Mouse (Mus musculus) neural tube, embryonic 13.5 days (tissue): ENCODE measurements around the gene Sesn1. TPM values are rescaled to one million over a fixed set of nuclear protein-coding genes. Genes with fewer than 3 reads are reported as not detected.

Source experiments
- ATAC-seq: fragments of 200-750 bp; cut with Nextera tagmentation; 2 replicates; pipeline ENCODE4 v1.8.0; 2017; ENCODE audit warnings: low read depth, mild to moderate bottlenecking, moderate TSS enrichment, moderate library complexity
- H3K27ac ChIP-seq: fragments of 300-500 bp; sonication (generic); replicated peaks from 2 replicates; pipeline ENCODE4 v1.5.1; 2015; ENCODE audit warnings: moderate library complexity, mild to moderate bottlenecking, inconsistent platforms
- H3K27me3 ChIP-seq: fragments of 300-500 bp; sonication (generic); 2 replicates; pipeline ENCODE4 v1.6.1; 2015; ENCODE audit warnings: mild to moderate bottlenecking, inconsistent platforms
- H3K36me3 ChIP-seq: fragments of 300-500 bp; sonication (generic); 2 replicates; pipeline ENCODE4 v1.6.1; 2015; ENCODE audit warnings: mild to moderate bottlenecking, inconsistent platforms
- H3K4me1 ChIP-seq: fragments of 300-500 bp; sonication (generic); replicated peaks from 2 replicates; pipeline ENCODE4 v1.6.1; 2015; ENCODE audit warnings: inconsistent platforms
- H3K4me2 ChIP-seq: fragments of 300-500 bp; sonication (generic); 2 replicates; pipeline ENCODE4 v1.6.1; 2015; ENCODE audit warnings: inconsistent platforms, mild to moderate bottlenecking, moderate library complexity
- H3K4me3 ChIP-seq: fragments of 300-500 bp; sonication (generic); 2 replicates; pipeline ENCODE4 v1.5.1; 2015; ENCODE audit warnings: mild to moderate bottlenecking, inconsistent platforms
- H3K9ac ChIP-seq: fragments of 300-500 bp; sonication (generic); 2 replicates; pipeline ENCODE4 v1.6.1; 2015; ENCODE audit warnings: moderate library complexity, mild to moderate bottlenecking, inconsistent platforms
- H3K9me3 ChIP-seq: fragments of 300-500 bp; sonication (generic); 2 replicates; pipeline ENCODE4 v1.6.1; 2016; ENCODE audit warnings: inconsistent platforms
- WGBS: fragments of 180-500 bp; shearing (Covaris S2); methylation state at CpG from one replicate; pipeline ENCODE4 v1.1.7; 2015; 5-methylcytosine and 5-hydroxymethylcytosine counted together
- polyA plus RNA-seq: library from polyadenylated mRNA; unstranded; fragments of >200 nt; fragmentation: Nextera tagmentation; extraction: Ambion mirVana; gene quantifications from 2 replicates; pipeline ENCODE4 v1.2.1, GENCODE M21; 2015

Sesn1 gene
- polyA plus RNA-seq, 1 experiment from 2014 or later = 41.2 TPM

DNA sequence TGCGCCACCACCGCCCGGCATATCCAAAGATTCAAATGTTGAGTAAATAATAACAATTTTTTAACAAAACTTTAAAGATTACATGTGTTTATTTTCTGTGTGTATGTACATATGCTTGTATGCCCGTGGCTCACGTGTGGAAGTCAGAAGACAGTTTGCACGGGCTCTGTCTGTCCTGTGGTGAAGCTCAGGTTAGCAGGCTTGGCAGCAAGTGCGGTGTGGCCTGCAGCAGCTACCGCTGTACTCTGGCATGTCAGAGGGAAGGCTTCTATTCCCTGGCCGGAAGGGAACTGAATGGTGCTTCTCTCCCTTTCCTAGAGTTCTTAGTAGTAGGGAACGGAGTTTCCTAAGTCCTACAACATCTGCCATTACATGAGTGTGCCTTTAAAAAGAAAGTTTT is 15.3 kb downstream of the Sesn1 start:
- H3K27ac ChIP-seq = no peak overlapping the region
- no peaks in the 10 kb centered on the region for H3K27me3 ChIP-seq
- WGBS = 90% methylated on average over 10 of the region's 10 CpGs
- H3K9me3 ChIP-seq = no peaks in the 10 kb centered on the region
- H3K4me3 ChIP-seq = no peak overlapping the region
- H3K36me3 ChIP-seq = no peaks in the 10 kb centered on the region
- H3K9ac ChIP-seq = no peak overlapping the region
- H3K4me2 ChIP-seq = no peak overlapping the region
- no peak for ATAC-seq
- H3K4me1 ChIP-seq = no peaks in the 10 kb centered on the region

DNA sequence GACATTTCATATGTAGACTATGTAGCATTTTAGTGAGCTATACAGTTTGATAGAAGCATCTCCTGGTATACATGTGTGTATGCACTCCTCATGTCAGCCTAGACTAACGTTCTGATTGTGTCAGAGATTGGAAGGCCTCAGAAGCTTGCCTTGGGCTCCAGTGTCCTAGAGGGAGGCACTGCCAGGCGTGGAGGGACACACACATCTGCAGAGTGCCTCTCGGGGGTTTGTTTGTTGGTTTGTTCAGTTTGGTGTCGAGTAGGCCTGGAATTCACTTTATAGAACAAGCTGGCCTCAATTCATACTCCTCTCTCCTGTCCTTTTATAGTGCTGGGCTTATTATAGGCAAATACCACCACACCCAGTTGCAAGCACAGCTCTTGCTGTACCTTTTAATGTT is 16.3 kb downstream of the Sesn1 start:
- WGBS = 94% methylated on average over 4 of the region's 4 CpGs
- Histone ChIP-seq H3K4me2 (no peak overlapping the region), H3K4me1 (no peaks in the 10 kb centered on the region), H3K27me3 (no peaks in the 10 kb centered on the region), H3K9me3 (no peaks in the 10 kb centered on the region), H3K9ac (no peak overlapping the region), H3K36me3 (no peaks in the 10 kb centered on the region), H3K27ac (no peak overlapping the region), H3K4me3 (no peak overlapping the region)
- no peak for ATAC-seq

DNA sequence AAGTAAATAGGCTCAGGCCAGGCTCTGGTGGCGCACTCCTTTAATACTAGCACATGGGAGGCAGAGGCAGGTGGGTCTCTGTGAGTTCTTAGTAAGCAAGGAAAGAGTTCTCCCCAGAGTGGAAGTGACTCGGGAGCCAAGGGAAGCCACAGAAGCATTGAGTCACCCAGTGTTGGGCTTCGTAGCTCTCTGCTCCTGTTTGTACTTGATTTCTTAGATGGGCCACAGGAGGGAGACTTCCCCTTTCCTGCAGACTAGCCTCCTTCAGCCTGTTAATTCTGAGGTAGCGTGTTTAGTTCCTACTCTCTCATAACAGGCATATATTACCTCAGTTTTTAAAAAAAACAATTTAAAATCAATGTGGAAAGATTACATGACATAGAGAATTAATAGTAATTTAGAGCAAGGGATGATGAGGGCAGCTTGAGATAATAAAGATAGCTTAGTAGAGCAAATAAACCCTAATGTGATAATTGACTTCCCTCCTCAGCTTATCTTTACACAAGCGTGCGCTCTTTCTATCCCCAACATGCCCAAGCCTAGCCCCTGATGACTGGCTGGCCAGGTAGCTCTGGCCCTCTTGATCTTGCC is 16.9 kb downstream of the Sesn1 start:
- no peaks in the 10 kb centered on the region for H3K4me1 ChIP-seq
- no peaks in the 10 kb centered on the region for H3K9me3 ChIP-seq
- 89% methylated on average over 6 of the region's 6 CpGs for WGBS
- no peak for ATAC-seq
- no peaks in the 10 kb centered on the region for H3K27me3 ChIP-seq
- H3K27ac ChIP-seq = no peak overlapping the region
- H3K4me2 ChIP-seq = no peak overlapping the region
- no peak overlapping the region for H3K9ac ChIP-seq
- no peak overlapping the region for H3K4me3 ChIP-seq
- no peaks in the 10 kb centered on the region for H3K36me3 ChIP-seq

DNA sequence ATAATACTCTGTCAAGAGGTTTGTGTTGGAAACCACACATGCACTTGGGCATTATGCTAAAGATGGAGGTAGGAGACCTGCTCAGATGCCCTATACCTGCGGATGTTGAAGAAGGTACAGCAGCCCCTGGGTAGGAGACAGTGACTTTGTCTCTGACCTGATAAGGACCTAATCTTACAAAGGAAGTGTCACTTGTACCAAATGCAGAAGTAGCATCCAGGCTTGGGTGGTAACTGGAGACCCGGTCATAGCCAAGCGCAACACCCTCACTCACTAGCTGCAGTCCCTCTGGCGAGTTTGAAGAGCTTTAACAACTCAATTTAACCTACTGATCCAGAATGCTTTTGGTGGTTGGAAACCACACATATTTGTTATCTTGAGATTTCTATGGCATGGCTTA is 18.0 kb downstream of the Sesn1 start:
- ATAC-seq = no peak
- Histone ChIP-seq H3K36me3 (no peaks in the 10 kb centered on the region), H3K4me2 (no peak overlapping the region), H3K9ac (no peak overlapping the region), H3K4me3 (no peak overlapping the region), H3K4me1 (no peaks in the 10 kb centered on the region), H3K27ac (no peak overlapping the region), H3K27me3 (no peaks in the 10 kb centered on the region), H3K9me3 (no peaks in the 10 kb centered on the region)
- WGBS = 93% methylated on average over 4 of the region's 4 CpGs

DNA sequence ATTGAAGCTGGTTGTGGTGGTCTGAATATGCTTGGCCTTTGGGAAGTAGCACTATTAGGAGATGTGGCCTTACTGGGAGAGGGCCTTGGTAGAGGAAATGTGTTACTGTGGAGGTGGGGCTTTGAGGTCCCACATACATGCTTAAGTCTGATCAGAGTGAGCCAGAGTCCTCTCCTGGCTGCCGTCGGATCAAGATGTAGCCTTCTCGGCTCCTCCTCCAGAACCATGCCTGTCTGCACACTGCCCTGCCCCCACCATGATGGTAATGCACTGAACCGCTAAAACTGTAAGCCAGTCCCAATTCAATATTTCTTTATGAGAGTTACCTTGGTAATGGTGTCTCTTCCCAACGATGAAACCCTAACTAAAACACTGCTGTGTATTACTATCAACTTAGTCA is 19.5 kb downstream of the Sesn1 start:
- 88% methylated on average over 5 of the region's 5 CpGs for WGBS
- Histone ChIP-seq H3K9me3 (no peaks in the 10 kb centered on the region), H3K36me3 (no peaks in the 10 kb centered on the region)

DNA sequence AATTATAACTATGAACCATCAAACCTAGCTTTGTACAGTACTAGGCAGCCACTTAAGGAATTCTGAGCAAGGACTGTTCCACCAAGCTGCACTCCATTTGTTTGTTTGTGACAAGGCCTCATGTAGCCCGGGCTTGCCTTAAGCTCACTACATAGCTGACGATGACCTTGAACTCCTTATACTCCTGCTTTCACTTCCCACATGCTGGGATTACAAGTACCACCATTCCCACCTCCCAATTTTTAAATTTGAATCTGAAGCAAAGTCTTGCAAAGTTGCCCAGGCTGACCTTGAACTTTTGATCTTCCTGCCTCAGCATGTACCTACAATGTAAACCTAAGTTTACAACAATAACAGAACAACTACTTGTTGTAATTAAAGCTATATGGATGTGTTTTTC is 20.2 kb downstream of the Sesn1 start:
- ATAC-seq = no peak
- no peak overlapping the region for H3K9ac ChIP-seq
- H3K9me3 ChIP-seq = no peaks in the 10 kb centered on the region
- WGBS = 86% methylated on average over 2 of the region's 2 CpGs
- no peaks in the 10 kb centered on the region for H3K27me3 ChIP-seq
- H3K27ac ChIP-seq = no peak overlapping the region
- no peaks in the 10 kb centered on the region for H3K4me1 ChIP-seq
- H3K4me2 ChIP-seq = no peak overlapping the region
- no peak overlapping the region for H3K4me3 ChIP-seq
- H3K36me3 ChIP-seq = no peaks in the 10 kb centered on the region

More for the DNA sequence above, 19.5 kb downstream of the Sesn1 start:
- no peak overlapping the region for H3K4me3 ChIP-seq
- H3K4me1 ChIP-seq = no peaks in the 10 kb centered on the region
- H3K9ac ChIP-seq = no peak overlapping the region
- no peak overlapping the region for H3K27ac ChIP-seq
- H3K4me2 ChIP-seq = no peak overlapping the region
- no peaks in the 10 kb centered on the region for H3K27me3 ChIP-seq
- no peak for ATAC-seq

DNA sequence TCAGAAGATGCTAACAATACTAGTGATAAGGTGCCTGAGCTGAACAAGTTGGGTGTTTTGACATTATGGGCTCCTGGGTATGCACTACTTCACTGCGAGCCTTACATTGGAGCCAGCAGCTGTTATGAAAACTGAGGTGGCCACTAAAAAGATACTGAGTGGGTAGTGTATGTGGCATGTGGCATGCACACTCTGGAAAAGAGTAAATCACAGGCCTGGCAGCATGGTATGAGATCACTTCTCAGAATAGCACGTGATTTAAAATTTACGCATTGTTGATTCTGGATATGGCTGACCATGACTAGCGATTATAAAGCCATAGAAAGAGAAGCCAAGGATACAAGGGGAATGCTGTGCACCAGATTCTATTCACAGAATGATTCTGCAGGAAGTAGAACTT is 20.7 kb downstream of the Sesn1 start:
- WGBS = 67% methylated on average over 4 of the region's 4 CpGs
- no peaks in the 10 kb centered on the region for H3K27me3 ChIP-seq
- H3K4me2 ChIP-seq = no peak overlapping the region
- no peak overlapping the region for H3K9ac ChIP-seq
- no peak overlapping the region for H3K27ac ChIP-seq
- no peaks in the 10 kb centered on the region for H3K36me3 ChIP-seq
- no peaks in the 10 kb centered on the region for H3K9me3 ChIP-seq
- no peak for ATAC-seq
- H3K4me3 ChIP-seq = no peak overlapping the region
- no peaks in the 10 kb centered on the region for H3K4me1 ChIP-seq

DNA sequence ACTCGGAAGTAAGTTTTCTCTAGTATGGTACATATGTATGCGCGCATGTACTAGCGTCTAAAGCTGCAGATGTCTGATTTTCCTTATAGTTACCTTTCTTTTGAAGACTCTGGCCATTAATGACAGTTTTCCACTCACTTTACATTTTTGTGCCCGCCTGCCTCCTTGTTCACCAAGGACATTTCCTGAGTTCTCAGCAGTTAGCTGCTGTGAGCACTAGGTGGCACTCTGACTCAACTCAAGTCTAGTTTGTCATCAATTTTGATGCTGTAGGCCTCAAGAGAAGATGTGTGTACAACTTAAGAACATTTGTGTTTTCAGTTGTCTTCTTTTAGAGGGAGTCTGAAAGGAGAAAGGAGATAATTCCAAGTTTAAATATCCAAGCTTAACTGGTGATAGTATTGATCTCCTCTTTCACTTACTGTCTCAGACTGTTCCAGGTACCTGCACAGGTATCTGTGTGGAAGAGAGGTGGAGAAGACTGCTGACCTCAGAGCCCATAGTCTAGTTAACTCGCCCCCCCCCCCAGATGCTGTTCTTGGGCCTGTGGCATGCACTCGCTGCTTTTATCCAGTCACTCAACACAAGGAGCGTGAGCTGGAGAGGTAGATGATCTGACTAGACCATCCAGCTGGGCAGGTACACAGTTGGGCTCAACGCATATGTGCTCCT is 21.3 kb downstream of the Sesn1 start:
- Histone ChIP-seq H3K4me2 (no peak overlapping the region), H3K4me3 (no peak overlapping the region), H3K9me3 (no peaks in the 10 kb centered on the region), H3K4me1 (no peaks in the 10 kb centered on the region), H3K9ac (no peak overlapping the region), H3K36me3 (no peaks in the 10 kb centered on the region), H3K27me3 (no peaks in the 10 kb centered on the region), H3K27ac (no peak overlapping the region)
- 0 out of 2 replicates have a peak, but pooled peaks have one; percentile 15 for ATAC-seq
- 56% methylated on average over 9 of the region's 9 CpGs for WGBS

DNA sequence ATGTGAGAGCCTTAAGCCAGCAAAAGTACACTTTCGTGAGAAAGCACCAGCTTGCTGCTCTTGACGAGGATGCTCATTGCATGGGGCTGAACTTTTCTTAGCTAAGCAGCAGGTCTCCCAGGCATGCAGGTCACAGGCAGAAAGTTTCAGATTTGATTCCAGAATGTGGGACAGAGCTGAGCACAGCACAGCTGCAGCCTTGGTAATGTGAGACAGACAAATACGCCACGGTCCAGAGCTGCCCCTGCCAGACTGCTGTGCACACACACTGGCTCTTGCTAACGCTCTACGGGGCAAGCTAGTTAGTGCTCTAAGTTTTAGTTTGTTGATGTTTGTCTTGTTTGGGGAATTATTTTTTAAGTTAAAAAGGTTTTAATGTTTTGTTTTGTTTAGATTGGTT is 22.5 kb downstream of the Sesn1 start:
- Histone ChIP-seq H3K4me1 (no peaks in the 10 kb centered on the region), H3K36me3 (no peaks in the 10 kb centered on the region), H3K4me3 (no peak overlapping the region), H3K9me3 (0 out of 2 replicates have a peak, but pooled peaks cover 4% of the 10 kb centered on the region), H3K9ac (no peak overlapping the region), H3K27me3 (no peaks in the 10 kb centered on the region), H3K4me2 (no peak overlapping the region), H3K27ac (no peak overlapping the region)
- WGBS = 64% methylated on average over 6 of the region's 6 CpGs
- no peak for ATAC-seq

DNA sequence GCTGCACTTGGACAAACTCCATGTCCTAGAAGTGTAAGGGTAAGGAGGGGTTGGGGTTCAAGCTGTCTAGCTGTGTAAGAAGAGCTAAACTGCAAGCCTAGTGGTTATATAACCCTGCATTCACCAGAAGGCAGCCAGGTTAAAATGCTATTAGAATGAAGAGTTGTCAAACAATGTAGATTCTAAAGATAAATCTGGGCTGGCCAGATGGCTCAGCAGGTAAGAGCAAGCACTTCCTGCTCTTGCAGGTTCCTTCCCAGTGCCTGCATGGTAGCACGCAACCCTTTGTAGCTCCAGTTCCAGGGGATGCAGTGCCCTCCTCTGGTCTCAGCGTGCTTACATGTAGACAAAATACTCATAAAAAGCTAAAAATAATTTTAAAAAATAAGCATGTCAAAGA is 24.4 kb downstream of the Sesn1 start:
- H3K27ac ChIP-seq = no peak overlapping the region
- H3K9me3 ChIP-seq = 0 out of 2 replicates have a peak, but pooled peaks cover 4% of the 10 kb centered on the region
- no peaks in the 10 kb centered on the region for H3K27me3 ChIP-seq
- H3K4me3 ChIP-seq = no peak overlapping the region
- 97% methylated on average over 2 of the region's 2 CpGs for WGBS
- ATAC-seq = no peak
- no peaks in the 10 kb centered on the region for H3K36me3 ChIP-seq
- H3K4me1 ChIP-seq = no peaks in the 10 kb centered on the region
- H3K9ac ChIP-seq = no peak overlapping the region
- no peak overlapping the region for H3K4me2 ChIP-seq

DNA sequence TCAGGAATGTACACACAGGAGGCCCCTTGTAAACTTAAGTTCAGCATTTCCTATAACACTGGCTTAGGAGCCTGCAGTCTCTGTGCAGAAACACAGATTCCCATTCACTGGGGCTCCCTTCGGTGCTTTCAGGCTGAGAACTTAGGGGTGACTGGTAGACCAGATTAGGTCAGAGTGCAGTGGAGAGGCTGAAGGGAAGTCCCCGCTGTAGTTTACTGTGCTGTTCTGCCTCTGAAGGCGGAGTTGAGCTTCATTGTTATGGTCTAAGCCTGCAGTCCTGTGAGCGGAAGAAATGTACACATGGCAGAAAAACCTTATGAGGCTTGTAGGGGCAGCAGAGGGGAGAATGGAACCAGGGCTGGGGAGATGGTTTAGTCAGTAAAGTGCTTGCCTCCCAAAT is 29.2 kb downstream of the Sesn1 start:
- peaks cover 4% of the 10 kb centered on the region; the same call in 1 of the 2 replicates for H3K9me3 ChIP-seq
- H3K9ac ChIP-seq = no peak overlapping the region
- H3K4me1 ChIP-seq = no peaks in the 10 kb centered on the region
- no peaks in the 10 kb centered on the region for H3K36me3 ChIP-seq
- ATAC-seq = no peak
- no peaks in the 10 kb centered on the region for H3K27me3 ChIP-seq
- H3K27ac ChIP-seq = no peak overlapping the region
- H3K4me3 ChIP-seq = no peak overlapping the region
- 77% methylated on average over 4 of the region's 4 CpGs for WGBS
- H3K4me2 ChIP-seq = no peak overlapping the region

DNA sequence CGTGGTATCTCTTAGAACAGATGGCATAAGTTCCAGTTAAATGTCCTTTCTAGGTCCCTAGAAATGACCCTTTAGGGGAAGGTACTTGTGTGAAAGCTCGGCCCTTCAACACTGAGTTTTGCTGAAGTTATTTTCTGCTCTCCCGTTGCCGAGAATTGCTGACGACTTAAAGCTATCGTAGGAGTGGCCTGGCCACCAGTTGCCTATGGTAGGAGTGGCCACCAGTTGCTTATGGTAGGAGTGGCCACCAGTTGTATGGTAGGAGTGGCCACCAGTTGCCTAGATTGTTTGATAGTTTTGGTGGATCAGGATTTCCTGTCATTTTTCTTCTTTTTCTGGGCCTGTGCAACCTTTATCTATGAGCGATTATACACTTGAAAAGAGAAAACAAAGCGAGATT is 38.0 kb downstream of the Sesn1 start:
- no peaks in the 10 kb centered on the region for H3K9me3 ChIP-seq
- H3K4me3 ChIP-seq = no peak overlapping the region
- H3K9ac ChIP-seq = no peak overlapping the region
- WGBS = 96% methylated on average over 8 of the region's 8 CpGs
- H3K27ac ChIP-seq = no peak overlapping the region
- H3K27me3 ChIP-seq = no peaks in the 10 kb centered on the region
- no peak for ATAC-seq
- H3K4me1 ChIP-seq = no peaks in the 10 kb centered on the region
- H3K36me3 ChIP-seq = no peaks in the 10 kb centered on the region
- H3K4me2 ChIP-seq = no peak overlapping the region

DNA sequence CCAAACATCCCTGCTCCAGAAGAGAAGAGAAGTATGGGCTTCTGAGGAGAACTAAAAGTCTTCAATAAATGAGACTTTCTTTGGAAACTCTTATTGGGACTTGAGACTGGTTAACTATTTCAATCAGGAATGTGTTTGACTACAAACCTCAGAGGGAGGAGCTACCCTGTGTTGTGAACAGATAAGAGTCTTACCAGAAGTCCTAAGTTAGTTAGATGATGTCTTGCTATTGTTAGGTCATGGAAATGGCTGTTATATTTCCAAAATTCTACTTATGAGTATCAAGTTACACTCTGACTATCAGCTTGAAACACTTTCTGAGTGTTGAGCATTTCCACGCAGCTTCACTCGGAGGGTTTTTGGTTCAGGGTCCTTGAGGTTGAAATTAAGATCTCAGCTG is 39.0 kb downstream of the Sesn1 start:
- H3K4me2 ChIP-seq = no peak overlapping the region
- H3K27me3 ChIP-seq = no peaks in the 10 kb centered on the region
- H3K36me3 ChIP-seq = no peaks in the 10 kb centered on the region
- no peaks in the 10 kb centered on the region for H3K4me1 ChIP-seq
- no peaks in the 10 kb centered on the region for H3K9me3 ChIP-seq
- H3K9ac ChIP-seq = no peak overlapping the region
- no peak for ATAC-seq
- WGBS = 92% methylated on average over 2 of the region's 2 CpGs
- H3K4me3 ChIP-seq = no peak overlapping the region
- no peak overlapping the region for H3K27ac ChIP-seq
